Mouse (Mus musculus) midbrain, embryonic 15.5 days (tissue): ENCODE data around the gene Syt16. TPM values are rescaled to one million over a fixed set of nuclear protein-coding genes. Genes with fewer than 3 reads are reported as not detected.

Source experiments
- ATAC-seq: fragments of 200-750 bp; cut with Nextera tagmentation; replicated peaks from 2 replicates; pipeline ENCODE4 v1.8.0; 2017; ENCODE audit warnings: moderate TSS enrichment
- H3K27ac ChIP-seq: fragments of 300-500 bp; sonication (generic); 2 replicates; pipeline ENCODE4 v1.5.1; 2015; ENCODE audit warnings: mild to moderate bottlenecking, inconsistent platforms
- H3K27me3 ChIP-seq: fragments of 300-500 bp; sonication (generic); replicated peaks from 2 replicates; pipeline ENCODE4 v1.6.1; 2015; ENCODE audit warnings: inconsistent platforms
- H3K36me3 ChIP-seq: fragments of 300-500 bp; sonication (generic); replicated peaks from 2 replicates; pipeline ENCODE4 v1.6.1; 2015; ENCODE audit warnings: inconsistent platforms
- H3K4me1 ChIP-seq: fragments of 300-500 bp; sonication (generic); 2 replicates; pipeline ENCODE4 v1.6.1; 2015; ENCODE audit warnings: inconsistent platforms
- H3K4me2 ChIP-seq: fragments of 300-500 bp; sonication (generic); 2 replicates; pipeline ENCODE4 v1.6.1; 2015; ENCODE audit warnings: inconsistent platforms, mild to moderate bottlenecking, moderate library complexity
- H3K4me3 ChIP-seq: fragments of 300-500 bp; sonication (generic); 2 replicates; pipeline ENCODE4 v1.5.1; 2015; ENCODE audit warnings: mild to moderate bottlenecking, inconsistent platforms
- H3K9ac ChIP-seq: fragments of 300-500 bp; sonication (generic); 2 replicates; pipeline ENCODE4 v1.6.1; 2015; ENCODE audit warnings: mild to moderate bottlenecking, inconsistent platforms
- H3K9me3 ChIP-seq: fragments of 300-500 bp; sonication (generic); 2 replicates; pipeline ENCODE4 v1.6.1; 2016; ENCODE audit warnings: inconsistent platforms
- WGBS: fragments of 180-500 bp; shearing (Covaris S2); methylation state at CpG from one replicate; pipeline ENCODE4 v1.1.7; 2015; ENCODE audit warnings: mixed read lengths; 5-methylcytosine and 5-hydroxymethylcytosine counted together
- polyA plus RNA-seq: library from polyadenylated mRNA; unstranded; fragments of >200 nt; fragmentation: Nextera tagmentation; extraction: Ambion mirVana; gene quantifications from 2 replicates; pipeline ENCODE4 v1.2.1, GENCODE M21; 2015

Syt16 gene
- polyA plus RNA-seq, 1 experiment from 2014 or later: 91.2 TPM

- Histone ChIP-seq H3K4me3 (no peak overlapping the region), H3K4me1 (no peaks in the 10 kb centered on the region), H3K36me3 (peaks cover 48% of the 10 kb centered on the region), H3K9me3 (no peaks in the 10 kb centered on the region), H3K9ac (no peak overlapping the region), H3K4me2 (no peak overlapping the region), H3K27ac (no peak overlapping the region), H3K27me3 (no peaks in the 10 kb centered on the region)
- 92% methylated on average over 3 of the region's 3 CpGs for WGBS
- ATAC-seq: no peak
Observed at GRCm38 (mm10) chr12:73978144-73978543, 19.3 kb upstream of the Syt16 start.

GRCm38 (mm10) chr12:73979667-73980066 is 17.8 kb upstream of the Syt16 start:
- peaks cover 47% of the 10 kb centered on the region for H3K36me3 ChIP-seq
- 85% methylated on average over 5 of the region's 5 CpGs for WGBS
- ATAC-seq: no peak

GRCm38 (mm10) chr12:73982533-73982932 is 14.9 kb upstream of the Syt16 start:
- Histone ChIP-seq H3K27ac (no peak overlapping the region), H3K9ac (no peak overlapping the region), H3K4me2 (no peak overlapping the region), H3K4me1 (no peaks in the 10 kb centered on the region), H3K27me3 (no peaks in the 10 kb centered on the region), H3K4me3 (no peak overlapping the region), H3K36me3 (peaks cover 40% of the 10 kb centered on the region), H3K9me3 (no peaks in the 10 kb centered on the region)
- WGBS: 52% methylated on average over 14 of the region's 14 CpGs
- ATAC-seq: peak; percentile 86

More at GRCm38 (mm10) chr12:73979667-73980066, 17.8 kb upstream of the Syt16 start:
- Histone ChIP-seq H3K4me3 (no peak overlapping the region), H3K9me3 (no peaks in the 10 kb centered on the region), H3K4me2 (no peak overlapping the region), H3K4me1 (no peaks in the 10 kb centered on the region), H3K27me3 (no peaks in the 10 kb centered on the region), H3K9ac (no peak overlapping the region), H3K27ac (no peak overlapping the region)

- H3K4me3 ChIP-seq: no peak overlapping the region
- no peak for ATAC-seq
Observed at GRCm38 (mm10) chr12:73986299-73986698, 11.2 kb upstream of the Syt16 start.

GRCm38 (mm10) chr12:73988393-73989008 is 9.0 kb upstream of the Syt16 start:
- Histone ChIP-seq H3K9me3 (no peaks in the 10 kb centered on the region), H3K4me3 (no peak overlapping the region), H3K4me2 (no peak overlapping the region), H3K9ac (no peak overlapping the region), H3K4me1 (no peaks in the 10 kb centered on the region), H3K27ac (no peak overlapping the region), H3K27me3 (no peaks in the 10 kb centered on the region), H3K36me3 (peaks cover 11% of the 10 kb centered on the region; the same call in 1 of the 2 replicates)
- 85% methylated on average over 4 of the region's 4 CpGs for WGBS
- ATAC-seq: no peak

More at GRCm38 (mm10) chr12:73986299-73986698, 11.2 kb upstream of the Syt16 start:
- Histone ChIP-seq H3K4me2 (no peak overlapping the region), H3K36me3 (peaks cover 18% of the 10 kb centered on the region; the same call in 1 of the 2 replicates), H3K9me3 (no peaks in the 10 kb centered on the region), H3K4me1 (no peaks in the 10 kb centered on the region), H3K9ac (no peak overlapping the region), H3K27ac (no peak overlapping the region), H3K27me3 (no peaks in the 10 kb centered on the region)
- 85% methylated on average over 7 of the region's 7 CpGs for WGBS

- H3K27ac ChIP-seq: no peak overlapping the region
- H3K9ac ChIP-seq: no peak overlapping the region
- H3K36me3 ChIP-seq: 0 out of 2 replicates have a peak, but pooled peaks cover 4% of the 10 kb centered on the region
- H3K4me3 ChIP-seq: no peak overlapping the region
- no peak for ATAC-seq
- H3K27me3 ChIP-seq: no peaks in the 10 kb centered on the region
- no peaks in the 10 kb centered on the region for H3K4me1 ChIP-seq
- H3K9me3 ChIP-seq: no peaks in the 10 kb centered on the region
- H3K4me2 ChIP-seq: no peak overlapping the region
Observed at GRCm38 (mm10) chr12:73989594-73989993, 7.9 kb upstream of the Syt16 start.

GRCm38 (mm10) chr12:73996906-73997296 is 560 bp upstream of the Syt16 start:
- Histone ChIP-seq H3K4me2 (peak overlapping the region; percentile 74), H3K9me3 (no peaks in the 10 kb centered on the region), H3K4me3 (peak overlapping the region; percentile 78), H3K27me3 (no peaks in the 10 kb centered on the region), H3K27ac (peak overlapping the region; percentile 85), H3K36me3 (no peaks in the 10 kb centered on the region), H3K9ac (peak overlapping the region; percentile 73), H3K4me1 (peaks cover 21% of the 10 kb centered on the region)
- 43% methylated on average over 12 of the region's 12 CpGs for WGBS
- peak; percentile 35 for ATAC-seq

GRCm38 (mm10) chr12:73998128-73998456 is 631 bp downstream of the Syt16 start:
- Histone ChIP-seq H3K9me3 (no peaks in the 10 kb centered on the region), H3K27ac (peak overlapping the region; percentile 85), H3K9ac (peak overlapping the region; percentile 73), H3K27me3 (no peaks in the 10 kb centered on the region), H3K4me3 (peak overlapping the region; percentile 78), H3K4me1 (peaks cover 21% of the 10 kb centered on the region), H3K4me2 (peak overlapping the region; percentile 74), H3K36me3 (no peaks in the 10 kb centered on the region)
- WGBS: 25% methylated on average over 5 of the region's 5 CpGs
- peak; percentile 61 for ATAC-seq

GRCm38 (mm10) chr12:74002449-74002848 is 5.0 kb downstream of the Syt16 start:
- no peaks in the 10 kb centered on the region for H3K36me3 ChIP-seq
- no peaks in the 10 kb centered on the region for H3K9me3 ChIP-seq
- H3K27ac ChIP-seq: no peak overlapping the region
- 94% methylated on average over 9 of the region's 9 CpGs for WGBS
- H3K4me2 ChIP-seq: no peak overlapping the region
- H3K9ac ChIP-seq: no peak overlapping the region
- peaks cover 12% of the 10 kb centered on the region; the same call in 1 of the 2 replicates for H3K4me1 ChIP-seq
- no peaks in the 10 kb centered on the region for H3K27me3 ChIP-seq
- no peak for ATAC-seq
- no peak overlapping the region for H3K4me3 ChIP-seq

- Histone ChIP-seq H3K4me1 (peaks cover 4% of the 10 kb centered on the region), H3K4me3 (no peak overlapping the region), H3K36me3 (no peaks in the 10 kb centered on the region), H3K4me2 (no peak overlapping the region), H3K9me3 (no peaks in the 10 kb centered on the region), H3K27ac (no peak overlapping the region), H3K9ac (no peak overlapping the region), H3K27me3 (no peaks in the 10 kb centered on the region)
- 24% methylated on average over 8 of the region's 8 CpGs for WGBS
- ATAC-seq: 0 out of 2 replicates have a peak, but pooled peaks have one; percentile 56
Observed at GRCm38 (mm10) chr12:74009448-74009911, 12.0 kb downstream of the Syt16 start.

- 0 out of 2 replicates have a peak overlapping the region, but pooled peaks have one; percentile 28 for H3K4me2 ChIP-seq
- no peak overlapping the region for H3K9ac ChIP-seq
- H3K9me3 ChIP-seq: no peaks in the 10 kb centered on the region
- H3K27ac ChIP-seq: 0 out of 2 replicates have a peak overlapping the region, but pooled peaks have one; percentile 12
- H3K4me1 ChIP-seq: peaks cover 4% of the 10 kb centered on the region
- H3K36me3 ChIP-seq: no peaks in the 10 kb centered on the region
- under 1% methylated on average over 6 of the region's 6 CpGs for whole genome bisulfite sequencing
- no peak overlapping the region for H3K4me3 ChIP-seq
- no peaks in the 10 kb centered on the region for H3K27me3 ChIP-seq
- ATAC-seq: peak; percentile 87
Observed at GRCm38 (mm10) chr12:74013739-74014138, 16.3 kb downstream of the Syt16 start.

GRCm38 (mm10) chr12:74014739-74015270 is 17.3 kb downstream of the Syt16 start:
- Histone ChIP-seq H3K9me3 (no peaks in the 10 kb centered on the region), H3K4me1 (peaks cover 4% of the 10 kb centered on the region), H3K4me3 (no peak overlapping the region), H3K27me3 (no peaks in the 10 kb centered on the region), H3K36me3 (no peaks in the 10 kb centered on the region), H3K9ac (no peak overlapping the region), H3K27ac (no peak overlapping the region), H3K4me2 (no peak overlapping the region)
- ATAC-seq: no peak
- 60% methylated on average over 7 of the region's 7 CpGs for WGBS

GRCm38 (mm10) chr12:74015491-74015890 is 18.0 kb downstream of the Syt16 start:
- H3K27me3 ChIP-seq: no peaks in the 10 kb centered on the region
- ATAC-seq: no peak
- no peaks in the 10 kb centered on the region for H3K9me3 ChIP-seq
- no peak overlapping the region for H3K4me2 ChIP-seq
- H3K4me3 ChIP-seq: no peak overlapping the region
- peaks cover 4% of the 10 kb centered on the region for H3K4me1 ChIP-seq
- WGBS: 79% methylated on average over 5 of the region's 5 CpGs
- H3K27ac ChIP-seq: no peak overlapping the region
- no peaks in the 10 kb centered on the region for H3K36me3 ChIP-seq
- H3K9ac ChIP-seq: no peak overlapping the region
